Comparison of ENCODE assay signal across 14 mouse cellular contexts in genomic region chr5:116212706-116213105, GRCm38 (mm10).
DNase-seq lines count a peak whose midpoint lies in the region; ATAC-seq and TF ChIP-seq lines count a peak whose summit lies in the region.
"Had no signal": no experiment of that assay in that cellular context is flagged by ENCODE, and none has a peak within 500 bp of the region (broad histone marks: within the 10 kb centered on the region; RNA-seq: fewer than 3 reads in every experiment).

No protein-coding gene starts in this region.

- no peaks in the 10 kb centered on the region for H3K27me3 ChIP-seq in kidney, embryonic 16.5 days (ENCODE audit: insufficient read depth, low read length)
- H3K27me3 ChIP-seq in stomach, postnatal 0 days (ENCODE audit: control insufficient read depth, insufficient read depth, low read length): no peaks in the 10 kb centered on the region

- ATAC-seq in kidney, embryonic 16.5 days (ENCODE audit: low FRiP score, low TSS enrichment): no peak
- ATAC-seq in stomach, postnatal 0 days (ENCODE audit: low FRiP score, low TSS enrichment): no peak
- ATAC-seq in activated CD4-positive, CD25-positive, alpha-beta regulatory T cell, adult 4 months: no peak
- ATAC-seq: inflammation-experienced regulatory T-cells, adult 6 months had no signal

- WGBS in kidney, embryonic 16.5 days: 65% methylated on average over 5 of the region's 5 CpGs
- 62% methylated on average over 5 of the region's 5 CpGs for WGBS in stomach, postnatal 0 days

- TF ChIP-seq EP300 in stomach, postnatal 0 days (optimal IDR thresholded peaks at IDR 0.05): no peak

- H3K4me1 ChIP-seq in kidney, embryonic 16.5 days (ENCODE audit: insufficient read depth, low read length): peaks cover 6% of the 10 kb centered on the region
- no peaks in the 10 kb centered on the region for H3K4me1 ChIP-seq in stomach, postnatal 0 days (replicated peaks; ENCODE audit: control insufficient read depth, insufficient read depth)

- no peak overlapping the region for H3K4me2 ChIP-seq in kidney, embryonic 16.5 days (replicated peaks; ENCODE audit: low read depth, low read length)
- no peak overlapping the region for H3K4me2 ChIP-seq in stomach, postnatal 0 days (replicated peaks; ENCODE audit: low read depth)
- H3K4me2 ChIP-seq: heart, embryonic 13.5 days had no signal

- TF ChIP-seq CTCF in stomach, postnatal 0 days (IDR thresholded peaks at IDR 0.05; ENCODE audit: low read depth): peak; percentile 59

- H3K9me3 ChIP-seq in kidney, embryonic 16.5 days (ENCODE audit: low read length): no peaks in the 10 kb centered on the region
- no peaks in the 10 kb centered on the region for H3K9me3 ChIP-seq in stomach, postnatal 0 days (ENCODE audit: control insufficient read depth, low read length)
- H3K9me3 ChIP-seq: heart, embryonic 13.5 days had no signal

- H3K27ac ChIP-seq in kidney, embryonic 16.5 days (ENCODE audit: low read length): no peak overlapping the region
- H3K27ac ChIP-seq in stomach, postnatal 0 days (replicated peaks): no peak overlapping the region
- H3K27ac ChIP-seq: heart, embryonic 13.5 days had no signal

- no peaks in the 10 kb centered on the region for H3K36me3 ChIP-seq in kidney, embryonic 16.5 days (ENCODE audit: insufficient read depth, low read length)
- H3K36me3 ChIP-seq in stomach, postnatal 0 days (ENCODE audit: control insufficient read depth, insufficient read depth, low read length): no peaks in the 10 kb centered on the region
- H3K36me3 ChIP-seq: heart, embryonic 13.5 days had no signal

- no peak overlapping the region for H3K4me3 ChIP-seq in kidney, embryonic 16.5 days (ENCODE audit: low read length)
- no peak overlapping the region for H3K4me3 ChIP-seq in stomach, postnatal 0 days (ENCODE audit: low read depth, low read length)
- H3K4me3 ChIP-seq: heart, embryonic 13.5 days had no signal

- H3K9ac ChIP-seq in kidney, embryonic 16.5 days (replicated peaks; ENCODE audit: low read length): no peak overlapping the region
- H3K9ac ChIP-seq in stomach, postnatal 0 days (ENCODE audit: low read length): no peak overlapping the region
- H3K9ac ChIP-seq: heart, embryonic 13.5 days had no signal

- peak; percentile 47 for DNase-seq in embryo, embryonic 10 days (ENCODE audit: low spot score)
- no peak for DNase-seq in embryo, embryonic 9.5 days (ENCODE audit: extremely low spot score)
- DNase-seq in kidney, postnatal 36 days: peak; percentile 2 to 24
- DNase-seq in thymus, postnatal 25 days: peak; percentile 8
- DNase-seq in thymus, adult 18-20 months: no peak
- DNase-seq in stomach, postnatal 0 days (ENCODE audit: low spot score): no peak
- DNase-seq: cerebellum, adult 11 months; lung, adult 18-20 months; midbrain, embryonic 14.5 days; spleen, adult 18-20 months had no signal

Comparison
In these comparisons a context has a peak if more than half of its experiments do, and no peak if none do; other contexts are left out.
1. DNase-seq: peak in embryo, embryonic 10 days (single experiment), kidney, postnatal 36 days (2 of 2) and thymus, postnatal 25 days (single experiment); none in embryo, embryonic 9.5 days (single experiment), thymus, adult 18-20 months (0 of 2) and stomach, postnatal 0 days (single experiment).